Mouse (Mus musculus) MEL (cell line): ENCODE data around the gene Prkaa1.

Experiments used
- CTCF ChIP-seq, 3 experiments: IDR thresholded peaks in 2 of 3; conservative IDR thresholded peaks in 1 of 3; 2 replicates each; pipeline ENCODE4 v1.5.1; 2011 to 2012; ENCODE audit warnings: low read length in 3 of 3, low read depth in 2 of 3, mild to moderate bottlenecking in 2 of 3, improper control_type of control experiment in 1 of 3, inconsistent platforms in 1 of 3, mixed read lengths in 1 of 3, moderate library complexity in 1 of 3; ENCODE audit not compliant: control insufficient read depth in 1 of 3, insufficient read depth in 1 of 3, poor library complexity in 1 of 3, severe bottlenecking in 1 of 3
- NRF1 ChIP-seq: IDR thresholded peaks from 2 replicates; pipeline ENCODE4 v1.6.1; 2014; ENCODE audit warnings: low read depth, mild to moderate bottlenecking, inconsistent platforms, low read length, improper control_type of control experiment, moderate library complexity; ENCODE audit not compliant: poor library complexity, insufficient read depth, severe bottlenecking
- POLR2A ChIP-seq, 2 experiments: IDR thresholded peaks; 2 replicates each; pipeline ENCODE4 v1.6.1; 2011 to 2012; ENCODE audit warnings: low read length in 2 of 2, mild to moderate bottlenecking in 2 of 2, control low read depth in 1 of 2, improper control_type of control experiment in 1 of 2, low read depth in 1 of 2, moderate library complexity in 1 of 2; ENCODE audit not compliant: control insufficient read depth in 1 of 2, insufficient read depth in 1 of 2, poor library complexity in 1 of 2
- POLR2AphosphoS2 ChIP-seq: IDR thresholded peaks from 2 replicates; pipeline ENCODE4 v1.6.1; 2011; ENCODE audit warnings: low read length, improper control_type of control experiment

DNA sequence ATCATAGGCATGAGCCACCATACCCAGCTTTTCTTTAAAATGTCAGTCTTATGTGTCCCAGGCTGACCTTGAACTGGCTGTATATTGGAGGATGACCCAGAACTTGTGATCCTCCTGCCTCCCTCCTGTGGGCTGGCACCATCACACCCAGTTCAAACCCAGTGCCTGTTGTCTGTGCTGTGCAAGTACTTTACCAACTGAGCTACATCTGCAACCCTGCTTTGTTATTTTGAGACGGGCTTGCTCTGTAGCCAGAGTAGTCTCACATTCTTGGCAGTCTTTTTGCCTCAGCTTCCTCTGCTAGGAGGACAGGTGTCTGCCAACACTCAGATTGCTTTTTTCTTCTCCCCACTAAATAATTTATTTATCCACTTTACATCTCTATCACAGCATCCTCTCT lies 13.7 kb downstream of the Prkaa1 start:
- TF ChIP-seq NRF1 (no peak), POLR2A (IDR thresholded peaks at IDR 0.05; ENCODE audit: control insufficient read depth in 1 of 2, insufficient read depth in 1 of 2, low read depth in 1 of 2, low read length in 2 of 2, poor library complexity in 1 of 2) (no peak), POLR2AphosphoS2 (no peak), CTCF (IDR thresholded peaks at IDR 0.05 in 2 of 3, conservative IDR thresholded peaks at IDR 0.05 in 1 of 3; ENCODE audit: control insufficient read depth in 1 of 3, insufficient read depth in 1 of 3, low read depth in 2 of 3, low read length in 3 of 3, poor library complexity in 1 of 3, severe bottlenecking in 1 of 3) (no peak)
